20 mouse cellular contexts compared by ENCODE assay signal in the genomic region with DNA sequence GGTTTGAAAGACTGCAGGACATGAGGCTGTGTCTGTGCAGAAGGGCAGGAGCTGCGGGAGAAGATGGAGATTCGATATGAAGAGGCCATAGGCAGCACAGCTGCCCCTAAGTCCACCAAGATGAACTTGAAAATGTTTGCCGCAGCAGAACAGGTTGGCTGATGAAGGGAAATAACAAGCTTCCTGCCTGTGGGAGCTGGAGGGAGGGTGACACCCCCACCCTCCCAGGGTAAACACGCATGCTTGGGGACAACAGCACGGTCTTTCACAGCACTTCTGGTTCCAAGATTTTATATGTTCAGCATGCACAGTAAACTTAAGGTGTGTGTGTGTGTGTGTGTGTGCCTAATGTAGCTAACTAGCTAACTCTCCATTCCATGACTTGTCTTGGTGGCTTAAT. TPM values are rescaled to one million over a fixed set of nuclear protein-coding genes. Genes with fewer than 3 reads are reported as not detected.
DNase-seq lines count a peak whose midpoint lies in the region; ATAC-seq and TF ChIP-seq lines count a peak whose summit lies in the region.
"Had no signal": no experiment of that assay in that cellular context is flagged by ENCODE, and none has a peak within 500 bp of the region (broad histone marks: within the 10 kb centered on the region; RNA-seq: fewer than 3 reads in every experiment).

No protein-coding gene starts in this region.

- H3K9me3 ChIP-seq in kidney, embryonic 15.5 days (replicated peaks) = no peaks in the 10 kb centered on the region
- H3K9me3 ChIP-seq: embryonic facial prominence, embryonic 12.5 days; forebrain, embryonic 12.5 days; G1E; heart, embryonic 12.5 days; hindbrain, embryonic 12.5 days had no signal

- H3K9ac ChIP-seq in kidney, embryonic 15.5 days = no peak overlapping the region
- H3K9ac ChIP-seq: embryonic facial prominence, embryonic 12.5 days; forebrain, embryonic 12.5 days; heart, embryonic 12.5 days; hindbrain, embryonic 12.5 days had no signal

- 0 out of 2 replicates have a peak overlapping the region, but pooled peaks have one; percentile 27 for H3K27ac ChIP-seq in kidney, embryonic 15.5 days
- no peak overlapping the region for H3K27ac ChIP-seq in thymus, adult 2 months (ENCODE audit: control insufficient read depth, insufficient read depth, low read length)
- H3K27ac ChIP-seq: embryonic facial prominence, embryonic 12.5 days; forebrain, embryonic 12.5 days; gastrocnemius, adult 2 months; hindbrain, embryonic 12.5 days; hindbrain, postnatal 0 days had no signal

- TF ChIP-seq POLR2A in thymus, adult 2 months (IDR thresholded peaks at IDR 0.05; ENCODE audit: control insufficient read depth, extremely low read depth, insufficient read depth, low read length, poor library complexity) = no peak

- H3K36me3 ChIP-seq in kidney, embryonic 15.5 days = no peaks in the 10 kb centered on the region
- H3K36me3 ChIP-seq in thymus, adult 2 months (ENCODE audit: control insufficient read depth, insufficient read depth, low read length) = no peaks in the 10 kb centered on the region
- H3K36me3 ChIP-seq: embryonic facial prominence, embryonic 12.5 days; forebrain, embryonic 12.5 days; heart, embryonic 12.5 days; hindbrain, embryonic 12.5 days had no signal

- no peak overlapping the region for H3K4me2 ChIP-seq in kidney, embryonic 15.5 days
- H3K4me2 ChIP-seq: embryonic facial prominence, embryonic 12.5 days; forebrain, embryonic 12.5 days; heart, embryonic 12.5 days; hindbrain, embryonic 12.5 days had no signal

- no peak overlapping the region for H3K4me3 ChIP-seq in kidney, embryonic 15.5 days (replicated peaks)
- no peak overlapping the region for H3K4me3 ChIP-seq in thymus, adult 2 months (ENCODE audit: control insufficient read depth, insufficient read depth, low read length)
- H3K4me3 ChIP-seq: embryonic facial prominence, embryonic 12.5 days; forebrain, embryonic 12.5 days; gastrocnemius, adult 2 months; heart, embryonic 12.5 days; hindbrain, embryonic 12.5 days had no signal

- no peaks in the 10 kb centered on the region for H3K27me3 ChIP-seq in kidney, embryonic 15.5 days
- no peaks in the 10 kb centered on the region for H3K27me3 ChIP-seq in thymus, adult 2 months (ENCODE audit: control insufficient read depth, insufficient read depth, low read length)
- H3K27me3 ChIP-seq: embryonic facial prominence, embryonic 12.5 days; forebrain, embryonic 12.5 days; heart, embryonic 12.5 days; hindbrain, embryonic 12.5 days had no signal

- no peak for DNase-seq in kidney, adult 8-10 months
- peak; percentile 2 for DNase-seq in thymus, adult 2 months
- DNase-seq in thymus, adult 18-20 months = no peak
- DNase-seq in induced T-regulatory cell, adult 2 months (ENCODE audit: low read depth) = peak; percentile 5
- DNase-seq in naive thymus-derived CD4-positive, alpha-beta T cell, adult 2 months (ENCODE audit: low read depth) = peak; percentile 12
- no peak for DNase-seq in layer of hippocampus, postnatal 36 days
- DNase-seq in cerebellum, adult 8-10 months = no peak
- DNase-seq: adrenal gland, adult 8-10 months; adrenal gland, postnatal 36 days; cerebellum, adult 2 months; cerebellum, postnatal 14 days; gastrocnemius, adult 2 months; gastrocnemius, postnatal 25 days had no signal

- WGBS in kidney, embryonic 15.5 days = 60% methylated on average over 5 of the region's 5 CpGs
- WGBS in thymus, adult 2 months = 4% methylated on average over 5 of the region's 5 CpGs

- ATAC-seq in kidney, embryonic 15.5 days (replicated peaks; ENCODE audit: low FRiP score) = no peak
- ATAC-seq: hindbrain, postnatal 0 days had no signal

- H3K4me1 ChIP-seq in kidney, embryonic 15.5 days = peaks cover 26% of the 10 kb centered on the region
- 0 out of 2 replicates have a peak, but pooled peaks cover 4% of the 10 kb centered on the region for H3K4me1 ChIP-seq in thymus, adult 2 months (replicated peaks; ENCODE audit: control insufficient read depth, insufficient read depth, low read length)

- no peak for TF ChIP-seq CTCF in thymus, adult 2 months (IDR thresholded peaks at IDR 0.05; ENCODE audit: borderline replicate concordance, control insufficient read depth, extremely low read depth, insufficient read depth, low read length, poor library complexity)

RNA-seq across cellular contexts. Expression of gene Mboat2, which starts 38.6 kb away (rescaled TPM):
- 41.1 and 42.2 TPM in 2 replicates for polyA plus RNA-seq in kidney, embryonic 15.5 days (2015; fragmentation: Nextera tagmentation; extraction: Ambion mirVana)
- 0.85 and 1.3 TPM in 2 replicates for polyA plus RNA-seq in thymus, adult 2 months (2012; rRNA removed)
- 10 to 100 TPM; 84.1 to 84.8 TPM for total RNA-seq in layer of hippocampus, postnatal 36 days (2021)

Comparison
In these comparisons a context has a peak if more than half of its experiments do, and no peak if none do; other contexts are left out.
1. DNase-seq: peak in thymus, adult 2 months (single experiment), induced T-regulatory cell, adult 2 months (single experiment) and naive thymus-derived CD4-positive, alpha-beta T cell, adult 2 months (single experiment); none in kidney, adult 8-10 months (0 of 2), thymus, adult 18-20 months (0 of 2), layer of hippocampus, postnatal 36 days (0 of 2) and cerebellum, adult 8-10 months (single experiment).
2. RNA of gene Mboat2, which starts 38.6 kb away (polyA plus RNA-seq): 41.1 to 42.2 TPM in kidney, embryonic 15.5 days; 0.85 to 1.3 TPM in thymus, adult 2 months; every median in the first group is over 10 times any median in the second.